Mouse (Mus musculus) hindbrain, embryonic 11.5 days (tissue): ENCODE measurements around the gene Luzp1. TPM values are rescaled to one million over a fixed set of nuclear protein-coding genes. Genes with fewer than 3 reads are reported as not detected.

Experiments
- ATAC-seq: fragments of 200-750 bp; cut with Nextera tagmentation; 2 replicates; pipeline ENCODE4 v1.8.0; 2017; ENCODE audit warnings: mild to moderate bottlenecking, moderate TSS enrichment, moderate library complexity; ENCODE audit not compliant: low FRiP score
- DNase-seq: peaks from one replicate; pipeline ENCODE4 v3.0.0-alpha.2; 2015; ENCODE audit warnings: low spot score
- H3K27ac ChIP-seq: fragments of 300-500 bp; sonication (generic); 2 replicates; pipeline ENCODE4 v1.5.1; 2014; ENCODE audit warnings: mild to moderate bottlenecking, low read depth, low read length
- H3K27me3 ChIP-seq: fragments of 300-500 bp; sonication (generic); 2 replicates; pipeline ENCODE4 v1.6.1; 2014; ENCODE audit warnings: mild to moderate bottlenecking, low read length, moderate library complexity, mixed read lengths; ENCODE audit not compliant: control insufficient read depth, insufficient read depth
- H3K36me3 ChIP-seq: fragments of 300-500 bp; sonication (generic); 2 replicates; pipeline ENCODE4 v1.6.1; 2014; ENCODE audit warnings: mild to moderate bottlenecking, low read length, moderate library complexity, mixed read lengths; ENCODE audit not compliant: control insufficient read depth, insufficient read depth
- H3K4me1 ChIP-seq: fragments of 300-500 bp; sonication (generic); replicated peaks from 2 replicates; pipeline ENCODE4 v1.6.1; 2014; ENCODE audit warnings: low read length, mixed read lengths; ENCODE audit not compliant: control insufficient read depth, insufficient read depth
- H3K4me2 ChIP-seq: fragments of 300-500 bp; sonication (generic); replicated peaks from 2 replicates; pipeline ENCODE4 v1.6.1; 2014; ENCODE audit warnings: mild to moderate bottlenecking, low read depth, low read length
- H3K4me3 ChIP-seq: fragments of 300-500 bp; sonication (generic); 2 replicates; pipeline ENCODE4 v1.5.1; 2014; ENCODE audit warnings: low read depth, low read length
- H3K9ac ChIP-seq: fragments of 300-500 bp; sonication (generic); 2 replicates; pipeline ENCODE4 v1.6.1; 2014; ENCODE audit warnings: low read depth, low read length
- H3K9me3 ChIP-seq: fragments of 300-500 bp; sonication (generic); 2 replicates; pipeline ENCODE4 v1.6.1; 2016; ENCODE audit warnings: low read length; ENCODE audit not compliant: control insufficient read depth
- WGBS: fragments of 180-500 bp; shearing (Covaris S2); extraction: QIAGEN DNeasy Blood & Tissue Kit; methylation state at CpG from one replicate; pipeline ENCODE4 v1.1.7; 2014; 5-methylcytosine and 5-hydroxymethylcytosine counted together
- polyA plus RNA-seq: library from polyadenylated mRNA; unstranded; fragments of >200 nt; fragmentation: Nextera tagmentation; extraction: Ambion mirVana; gene quantifications from 2 replicates; pipeline ENCODE4 v1.2.1, GENCODE M21; 2014

The Luzp1 gene
- polyA plus RNA-seq, 1 experiment from 2014 or later = 130 TPM

- no peaks in the 10 kb centered on the region for H3K9me3 ChIP-seq
- no peak overlapping the region for H3K4me2 ChIP-seq
- no peak for ATAC-seq
- no peaks in the 10 kb centered on the region for H3K4me1 ChIP-seq
- no peak for DNase-seq
- 91% methylated on average over 3 of the region's 3 CpGs for WGBS
- H3K36me3 ChIP-seq = peaks cover 13% of the 10 kb centered on the region; the same call in 1 of the 2 replicates
- no peaks in the 10 kb centered on the region for H3K27me3 ChIP-seq
- no peak overlapping the region for H3K9ac ChIP-seq
- H3K4me3 ChIP-seq = no peak overlapping the region
- H3K27ac ChIP-seq = no peak overlapping the region
These were observed 99.1 kb downstream of the Luzp1 start for GRCm38 (mm10) chr4:136568629-136569028.

- H3K36me3 ChIP-seq = peaks cover 13% of the 10 kb centered on the region; the same call in 1 of the 2 replicates
- no peak for DNase-seq
- ATAC-seq = no peak
These were observed 100.4 kb downstream of the Luzp1 start for GRCm38 (mm10) chr4:136569998-136570397.

GRCm38 (mm10) chr4:136581885-136582284 is 112.3 kb downstream of the Luzp1 start:
- Histone ChIP-seq H3K27me3 (no peaks in the 10 kb centered on the region), H3K27ac (no peak overlapping the region), H3K9me3 (no peaks in the 10 kb centered on the region), H3K4me2 (no peak overlapping the region), H3K4me1 (no peaks in the 10 kb centered on the region), H3K4me3 (no peak overlapping the region), H3K9ac (no peak overlapping the region), H3K36me3 (no peaks in the 10 kb centered on the region)
- ATAC-seq (no peak), DNase-seq (no peak)
- WGBS = 90% methylated on average over 3 of the region's 3 CpGs

More at GRCm38 (mm10) chr4:136569998-136570397, 100.4 kb downstream of the Luzp1 start:
- no peaks in the 10 kb centered on the region for H3K4me1 ChIP-seq
- no peaks in the 10 kb centered on the region for H3K9me3 ChIP-seq
- no peak overlapping the region for H3K9ac ChIP-seq
- H3K4me2 ChIP-seq = no peak overlapping the region
- H3K27ac ChIP-seq = no peak overlapping the region
- H3K4me3 ChIP-seq = no peak overlapping the region
- H3K27me3 ChIP-seq = no peaks in the 10 kb centered on the region

- no peak overlapping the region for H3K4me3 ChIP-seq
- DNase-seq (no peak), ATAC-seq (no peak)
- H3K9ac ChIP-seq = no peak overlapping the region
- no peaks in the 10 kb centered on the region for H3K36me3 ChIP-seq
- H3K9me3 ChIP-seq = no peaks in the 10 kb centered on the region
- H3K4me1 ChIP-seq = no peaks in the 10 kb centered on the region
- WGBS = 88% methylated on average over 4 of the region's 4 CpGs
- no peak overlapping the region for H3K4me2 ChIP-seq
- H3K27ac ChIP-seq = no peak overlapping the region
- H3K27me3 ChIP-seq = no peaks in the 10 kb centered on the region
These were observed 117.8 kb downstream of the Luzp1 start for GRCm38 (mm10) chr4:136587221-136587827.

- no peaks in the 10 kb centered on the region for H3K9me3 ChIP-seq
- H3K27me3 ChIP-seq = no peaks in the 10 kb centered on the region
- no peaks in the 10 kb centered on the region for H3K4me1 ChIP-seq
- H3K9ac ChIP-seq = no peak overlapping the region
- no peak overlapping the region for H3K4me2 ChIP-seq
- H3K36me3 ChIP-seq = no peaks in the 10 kb centered on the region
- 95% methylated on average over 4 of the region's 4 CpGs for WGBS
- ATAC-seq (no peak), DNase-seq (no peak)
- H3K27ac ChIP-seq = no peak overlapping the region
- H3K4me3 ChIP-seq = no peak overlapping the region
These were observed 118.4 kb downstream of the Luzp1 start for GRCm38 (mm10) chr4:136588003-136588402.

GRCm38 (mm10) chr4:136592111-136592510 is 122.5 kb downstream of the Luzp1 start:
- H3K27ac ChIP-seq = no peak overlapping the region
- H3K4me1 ChIP-seq = no peaks in the 10 kb centered on the region
- H3K9me3 ChIP-seq = no peaks in the 10 kb centered on the region
- H3K27me3 ChIP-seq = no peaks in the 10 kb centered on the region
- H3K36me3 ChIP-seq = no peaks in the 10 kb centered on the region
- H3K4me3 ChIP-seq = no peak overlapping the region
- DNase-seq (no peak), ATAC-seq (no peak)
- no peak overlapping the region for H3K9ac ChIP-seq
- 72% methylated on average over 4 of the region's 4 CpGs for WGBS
- H3K4me2 ChIP-seq = no peak overlapping the region

GRCm38 (mm10) chr4:136594006-136594405 is 124.4 kb downstream of the Luzp1 start:
- Histone ChIP-seq H3K9ac (no peak overlapping the region), H3K4me2 (no peak overlapping the region), H3K27ac (no peak overlapping the region), H3K4me1 (no peaks in the 10 kb centered on the region), H3K9me3 (no peaks in the 10 kb centered on the region), H3K27me3 (no peaks in the 10 kb centered on the region), H3K36me3 (no peaks in the 10 kb centered on the region), H3K4me3 (no peak overlapping the region)
- DNase-seq = no peak
- ATAC-seq = no peak
- WGBS = 89% methylated on average over 2 of the region's 2 CpGs

- Histone ChIP-seq H3K4me2 (no peak overlapping the region), H3K9ac (no peak overlapping the region), H3K27ac (no peak overlapping the region), H3K4me1 (no peaks in the 10 kb centered on the region), H3K4me3 (no peak overlapping the region), H3K9me3 (no peaks in the 10 kb centered on the region), H3K36me3 (no peaks in the 10 kb centered on the region), H3K27me3 (no peaks in the 10 kb centered on the region)
- ATAC-seq (no peak), DNase-seq (no peak)
- WGBS = 93% methylated on average over 6 of the region's 6 CpGs
These were observed 125.7 kb downstream of the Luzp1 start for GRCm38 (mm10) chr4:136595221-136595620.

GRCm38 (mm10) chr4:136598268-136598876 is 128.8 kb downstream of the Luzp1 start:
- no peak overlapping the region for H3K4me2 ChIP-seq
- H3K36me3 ChIP-seq = no peaks in the 10 kb centered on the region
- H3K4me1 ChIP-seq = no peaks in the 10 kb centered on the region; the same call in 1 of the 2 replicates
- H3K27ac ChIP-seq = no peak overlapping the region
- DNase-seq = no peak
- no peaks in the 10 kb centered on the region for H3K9me3 ChIP-seq
- H3K27me3 ChIP-seq = no peaks in the 10 kb centered on the region
- no peak overlapping the region for H3K4me3 ChIP-seq
- ATAC-seq = no peak
- H3K9ac ChIP-seq = no peak overlapping the region
- 96% methylated on average over 7 of the region's 7 CpGs for WGBS
